Mouse (Mus musculus) ovary, postnatal 36 days (tissue): ENCODE measurements around the gene Pde2a.
"Not testable (repeated sequence)": the region's sequence is repeated elsewhere in the genome, so short reads cannot be mapped to it uniquely, and the experiment has no call there.

Experiments used
- DNase-seq: peaks from one replicate; pipeline ENCODE4 v3.0.0; 2022; ENCODE audit warnings: low spot score, mixed read lengths

Gene Pde2a

GRCm38 (mm10) chr7:101516460-101516859 lies 95.0 kb downstream of the Pde2a start:
- DNase-seq = no peak

- DNase-seq = no peak
These were observed 100.2 kb downstream of the Pde2a start for GRCm38 (mm10) chr7:101521696-101522095.

GRCm38 (mm10) chr7:101523205-101523604 lies 101.7 kb downstream of the Pde2a start:
- no peak for DNase-seq

GRCm38 (mm10) chr7:101526484-101526883 lies 105.0 kb downstream of the Pde2a start:
- DNase-seq = no peak

GRCm38 (mm10) chr7:101534428-101534827 lies 112.9 kb downstream of the Pde2a start:
- DNase-seq = no peak

- no peak for DNase-seq
These were observed 113.6 kb downstream of the Pde2a start for GRCm38 (mm10) chr7:101535102-101535501.

- no peak for DNase-seq
These were observed 114.0 kb downstream of the Pde2a start for GRCm38 (mm10) chr7:101535517-101535916.

GRCm38 (mm10) chr7:101537541-101537940 lies 116.0 kb downstream of the Pde2a start:
- no peak for DNase-seq

GRCm38 (mm10) chr7:101538141-101538933 lies 116.8 kb downstream of the Pde2a start:
- DNase-seq = no peak

- no peak for DNase-seq
These were observed 118.3 kb downstream of the Pde2a start for GRCm38 (mm10) chr7:101539774-101540173.

- no peak for DNase-seq
These were observed 119.2 kb downstream of the Pde2a start for GRCm38 (mm10) chr7:101540684-101541083.

- peak; percentile 55 for DNase-seq
These were observed 119.6 kb downstream of the Pde2a start for GRCm38 (mm10) chr7:101541132-101541531.

GRCm38 (mm10) chr7:101541734-101542133 lies 120.2 kb downstream of the Pde2a start:
- no peak for DNase-seq

GRCm38 (mm10) chr7:101547651-101548050 lies 126.2 kb downstream of the Pde2a start:
- DNase-seq = no peak

- no peak for DNase-seq
These were observed 127.8 kb downstream of the Pde2a start for GRCm38 (mm10) chr7:101549266-101549665.

GRCm38 (mm10) chr7:101550686-101551485 lies 129.4 kb downstream of the Pde2a start:
- no peak for DNase-seq

GRCm38 (mm10) chr7:101551530-101551929 lies 130.0 kb downstream of the Pde2a start:
- DNase-seq = no peak

- DNase-seq = not testable (repeated sequence)
These were observed 134.0 kb downstream of the Pde2a start for GRCm38 (mm10) chr7:101555473-101555872.

- DNase-seq = no peak
These were observed 135.9 kb downstream of the Pde2a start for GRCm38 (mm10) chr7:101557391-101557790.

GRCm38 (mm10) chr7:101559393-101559792 lies 137.9 kb downstream of the Pde2a start:
- not testable (repeated sequence) for DNase-seq
